Mouse (Mus musculus) myocyte (in vitro differentiated cells): ENCODE results near the gene Six3.

Experiments
- CEBPB ChIP-seq: IDR thresholded peaks from 2 replicates; pipeline ENCODE4 v1.6.1; 2011; ENCODE audit warnings: mild to moderate bottlenecking, moderate library complexity; ENCODE audit not compliant: poor library complexity, insufficient read depth, severe bottlenecking
- E2F4 ChIP-seq: IDR thresholded peaks from one replicate; pipeline ENCODE4 v1.6.1; 2011; ENCODE audit warnings: mild to moderate bottlenecking, control low read depth, moderate library complexity; ENCODE audit not compliant: insufficient read depth
- MYOG ChIP-seq, 3 experiments: IDR thresholded peaks; one replicate each; pipeline ENCODE4 v1.6.1; 2011; ENCODE audit warnings: control low read depth in 2 of 3, low read depth in 2 of 3, mild to moderate bottlenecking in 2 of 3; ENCODE audit not compliant: insufficient read length in 2 of 3, control insufficient read depth in 1 of 3, insufficient read depth in 1 of 3
- POLR2A ChIP-seq: IDR thresholded peaks from one replicate; pipeline ENCODE4 v1.6.1; 2011; ENCODE audit warnings: low read depth, mild to moderate bottlenecking, control low read depth, moderate library complexity; ENCODE audit not compliant: insufficient read length

- TF ChIP-seq E2F4 (no peak), POLR2A (no peak), MYOG (IDR thresholded peaks at IDR 0.05; ENCODE audit: control insufficient read depth in 1 of 3, insufficient read depth in 1 of 3, insufficient read length in 2 of 3, low read depth in 2 of 3) (no peak), CEBPB (no peak)
These were observed 35.1 kb upstream of the Six3 start for GRCm38 (mm10) chr17:85578290-85578689.
